Mouse (Mus musculus): ENCODE measurements around the gene Atf6b. TPM values are rescaled to one million over a fixed set of nuclear protein-coding genes. Genes with fewer than 3 reads are reported as not detected.

Gene Atf6b
- 42.5 and 47.3 TPM in 2 replicates for polyA plus RNA-seq (2015; fragmentation: Nextera tagmentation; extraction: Ambion mirVana)

GRCm38 (mm10) chr17:34646906-34647787 is at the start of gene Atf6b:
Gene Atf6b, plus strand, starts transcription at chr17:34647146.
- H3K27ac ChIP-seq (ENCODE audit: low read length) = peak within 1 kb of the TSS; percentile 57
- H3K4me2 ChIP-seq (replicated peaks; ENCODE audit: low read depth, low read length) = peak within 1 kb of the TSS; percentile 95
- peaks cover 12% of the 10 kb centered on the region for H3K4me1 ChIP-seq (ENCODE audit: insufficient read depth, low read depth, low read length)
- H3K9ac ChIP-seq (replicated peaks; ENCODE audit: low read depth) = peak within 1 kb of the TSS; percentile 77
- WGBS = under 1% methylated on average over 63 of the region's 66 CpGs
- no peaks in the 10 kb centered on the region for H3K27me3 ChIP-seq (replicated peaks; ENCODE audit: insufficient read depth, low read length)
- DNase-seq (ENCODE audit: low spot score) = peak; percentile 100
- ATAC-seq = peak; percentile 97
- H3K4me3 ChIP-seq (ENCODE audit: low read depth, low read length) = peak within 1 kb of the TSS; percentile 88
- TF ChIP-seq CTCF (IDR thresholded peaks at IDR 0.05) (peak; percentile 5), EP300 (IDR thresholded peaks at IDR 0.05) (no peak)
- no peaks in the 10 kb centered on the region for H3K36me3 ChIP-seq (ENCODE audit: insufficient read depth, low read length)
- no peaks in the 10 kb centered on the region for H3K9me3 ChIP-seq (ENCODE audit: low read length)

GRCm38 (mm10) chr17:34597566-34598095 is 49.3 kb upstream of the Atf6b start, which contains the start of gene Ager:
Gene Ager, plus strand, starts transcription at chr17:34597862.
- Histone ChIP-seq H3K4me1 (ENCODE audit: insufficient read depth, low read depth, low read length) (peaks cover 12% of the 10 kb centered on the region; the same call in 1 of the 2 replicates), H3K9me3 (ENCODE audit: low read length) (no peaks in the 10 kb centered on the region), H3K36me3 (ENCODE audit: insufficient read depth, low read length) (peaks cover 11% of the 10 kb centered on the region; the same call in 1 of the 2 replicates), H3K27me3 (replicated peaks; ENCODE audit: insufficient read depth, low read length) (no peaks in the 10 kb centered on the region), H3K27ac (ENCODE audit: low read length) (peak within 1 kb of the TSS; percentile 88), H3K4me3 (ENCODE audit: low read depth, low read length) (peak within 1 kb of the TSS; percentile 40), H3K9ac (replicated peaks; ENCODE audit: low read depth) (peak within 1 kb of the TSS; percentile 56), H3K4me2 (replicated peaks; ENCODE audit: low read depth, low read length) (peak within 1 kb of the TSS; percentile 54)
- WGBS = 10% methylated on average over 5 of the region's 6 CpGs
- TF ChIP-seq EP300 (IDR thresholded peaks at IDR 0.05) (peak; percentile 95), CTCF (IDR thresholded peaks at IDR 0.05) (no peak)
- ATAC-seq = peak; percentile 84
- peak; percentile 92 for DNase-seq (ENCODE audit: low spot score)

- ATAC-seq (no peak), DNase-seq (ENCODE audit: low spot score) (no peak)
- H3K4me2 ChIP-seq (replicated peaks; ENCODE audit: low read depth, low read length) = peak overlapping the region; percentile 54
- H3K27ac ChIP-seq (ENCODE audit: low read length) = peak overlapping the region; percentile 88; the same call in 1 of the 2 replicates
- peak overlapping the region; percentile 56 for H3K9ac ChIP-seq (replicated peaks; ENCODE audit: low read depth)
- H3K36me3 ChIP-seq (ENCODE audit: insufficient read depth, low read length) = 0 out of 2 replicates have a peak, but pooled peaks cover 5% of the 10 kb centered on the region
- no peaks in the 10 kb centered on the region for H3K27me3 ChIP-seq (replicated peaks; ENCODE audit: insufficient read depth, low read length)
- H3K4me3 ChIP-seq (ENCODE audit: low read depth, low read length) = peak overlapping the region; percentile 40
- TF ChIP-seq CTCF (IDR thresholded peaks at IDR 0.05) (no peak), EP300 (IDR thresholded peaks at IDR 0.05) (no peak)
- H3K9me3 ChIP-seq (ENCODE audit: low read length) = no peaks in the 10 kb centered on the region
- WGBS = 74% methylated on average over 9 of the region's 9 CpGs
- peaks cover 21% of the 10 kb centered on the region for H3K4me1 ChIP-seq (ENCODE audit: insufficient read depth, low read depth, low read length)
These were observed 47.1 kb upstream of the Atf6b start for GRCm38 (mm10) chr17:34599891-34600290.

- no peaks in the 10 kb centered on the region for H3K9me3 ChIP-seq (ENCODE audit: low read length)
- no peaks in the 10 kb centered on the region for H3K27me3 ChIP-seq (replicated peaks; ENCODE audit: insufficient read depth, low read length)
- peak overlapping the region; percentile 30; the same call in 1 of the 2 replicates for H3K4me2 ChIP-seq (replicated peaks; ENCODE audit: low read depth, low read length)
- no peak for TF ChIP-seq CTCF (IDR thresholded peaks at IDR 0.05)
- no peak; the same call in 1 of the 2 replicates for TF ChIP-seq EP300 (IDR thresholded peaks at IDR 0.05)
- peaks cover 20% of the 10 kb centered on the region for H3K4me1 ChIP-seq (ENCODE audit: insufficient read depth, low read depth, low read length)
- H3K4me3 ChIP-seq (ENCODE audit: low read depth, low read length) = no peak overlapping the region
- H3K36me3 ChIP-seq (ENCODE audit: insufficient read depth, low read length) = no peaks in the 10 kb centered on the region
- H3K9ac ChIP-seq (replicated peaks; ENCODE audit: low read depth) = no peak overlapping the region
- WGBS = 57% methylated on average over 12 of the region's 12 CpGs
- DNase-seq (ENCODE audit: low spot score) (no peak), ATAC-seq (no peak)
- H3K27ac ChIP-seq (ENCODE audit: low read length) = peak overlapping the region; percentile 66
These were observed 45.1 kb upstream of the Atf6b start for GRCm38 (mm10) chr17:34601796-34602195.

DNA sequence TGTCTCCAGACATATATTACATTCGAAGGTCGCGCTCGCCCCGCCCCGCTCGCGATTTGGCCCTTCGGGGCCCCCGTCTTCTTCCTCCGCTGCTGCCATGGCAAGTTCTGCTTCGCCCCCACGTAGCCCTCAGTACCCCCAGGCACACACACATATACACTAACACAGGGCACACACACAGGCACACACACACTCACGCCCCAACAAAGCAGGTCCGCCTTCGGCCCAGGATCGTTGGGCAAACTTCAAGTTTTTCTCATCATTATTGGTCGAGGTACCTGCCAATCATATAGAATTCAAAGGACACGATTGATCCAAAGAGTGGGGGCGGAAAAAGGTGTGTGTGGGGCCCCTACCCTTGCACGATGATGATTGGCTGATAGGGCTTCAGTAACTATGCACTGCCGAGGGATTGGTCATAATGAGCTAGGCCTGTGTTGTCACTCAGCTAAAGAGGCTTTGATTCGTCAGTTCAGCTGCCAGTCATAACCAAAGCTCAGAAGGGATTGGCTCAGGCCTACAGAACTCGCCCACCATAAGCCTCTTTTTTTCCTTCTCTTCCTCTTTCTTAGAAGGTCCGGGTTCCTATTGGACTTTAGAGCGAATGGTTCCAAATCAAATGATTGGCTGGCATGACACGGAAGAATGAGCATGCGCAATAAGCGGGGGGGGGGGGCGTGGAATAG is 43.4 kb upstream of the Atf6b start, which contains the start of gene Rnf5:
Gene Rnf5 (minus strand): TSS at position 316 of the 686 bp plus-strand sequence.
- TF ChIP-seq CTCF (IDR thresholded peaks at IDR 0.05) = no peak
- TF ChIP-seq EP300 (IDR thresholded peaks at IDR 0.05) = peak; percentile 94
- ATAC-seq = peak; percentile 91
- Histone ChIP-seq H3K27ac (ENCODE audit: low read length) (peak within 1 kb of the TSS; percentile 96), H3K9ac (replicated peaks; ENCODE audit: low read depth) (peak within 1 kb of the TSS; percentile 46), H3K4me2 (replicated peaks; ENCODE audit: low read depth, low read length) (peak within 1 kb of the TSS; percentile 96), H3K4me1 (ENCODE audit: insufficient read depth, low read depth, low read length) (peaks cover 18% of the 10 kb centered on the region), H3K9me3 (ENCODE audit: low read length) (no peaks in the 10 kb centered on the region), H3K36me3 (ENCODE audit: insufficient read depth, low read length) (no peaks in the 10 kb centered on the region), H3K4me3 (ENCODE audit: low read depth, low read length) (peak within 1 kb of the TSS; percentile 55), H3K27me3 (replicated peaks; ENCODE audit: insufficient read depth, low read length) (no peaks in the 10 kb centered on the region)
- DNase-seq (ENCODE audit: low spot score) = peak; percentile 100
- under 1% methylated on average over 30 of the region's 30 CpGs for WGBS
